In genomic region chr2:14710247-14710646, GRCm38 (mm10) we compare ENCODE assay signal across 15 mouse cellular contexts.
"Had no signal": no experiment of that assay in that cellular context is flagged by ENCODE, and none has a peak within 500 bp of the region (broad histone marks: within the 10 kb centered on the region; RNA-seq: fewer than 3 reads in every experiment).

No protein-coding gene starts in this region.

- H3K4me3 ChIP-seq: neural tube, embryonic 15.5 days; stomach, embryonic 15.5 days had no signal

- H3K27ac ChIP-seq: neural tube, embryonic 15.5 days; stomach, embryonic 15.5 days; stomach, postnatal 0 days had no signal

- H3K36me3 ChIP-seq: neural tube, embryonic 15.5 days; stomach, embryonic 15.5 days had no signal

- H3K9me3 ChIP-seq: neural tube, embryonic 15.5 days; stomach, embryonic 15.5 days had no signal

- H3K4me1 ChIP-seq: neural tube, embryonic 15.5 days; stomach, embryonic 15.5 days had no signal

- H3K27me3 ChIP-seq: neural tube, embryonic 15.5 days; stomach, embryonic 15.5 days had no signal

- H3K4me2 ChIP-seq: neural tube, embryonic 15.5 days; stomach, embryonic 15.5 days had no signal

- DNase-seq: retina, postnatal 1 day; right cerebral cortex, adult 18-20 months; right cerebral cortex, postnatal 14 days; right cerebral cortex, postnatal 25 days; right cerebral cortex, postnatal 4 days; spleen, adult 18-20 months; thymus, adult 18-20 months; thymus, adult 2 months; thymus, postnatal 14 days; thymus, postnatal 25 days; thymus, postnatal 36 days; thymus, postnatal 4 days had no signal

- H3K9ac ChIP-seq: neural tube, embryonic 15.5 days; stomach, embryonic 15.5 days had no signal
